Mouse (Mus musculus): ENCODE measurements around the gene Ngly1.

The Ngly1 gene

GRCm38 (mm10) chr14:16335835-16336417 lies 86.8 kb downstream of the Ngly1 start:
- DNase-seq, result no peak

- no peak for DNase-seq
Measured at GRCm38 (mm10) chr14:16347505-16347904, 98.4 kb downstream of the Ngly1 start.

- no peak for DNase-seq
Measured at GRCm38 (mm10) chr14:16359704-16360103, 110.6 kb downstream of the Ngly1 start.

Data from lung, postnatal 14 days (tissue).